Mouse (Mus musculus): ENCODE measurements around the gene Ndel1.

GRCm38 (mm10) chr11:68854621-68855020, 17.0 kb downstream of the Ndel1 start:
- TF ChIP-seq CTCF (IDR thresholded peaks at IDR 0.05) (no peak), POLR2A (IDR thresholded peaks at IDR 0.05; ENCODE audit: insufficient read depth, low read depth, low read length) (no peak)

All from heart, adult 2 months (tissue).